Mouse (Mus musculus) adrenal gland, postnatal 36 days (tissue): ENCODE measurements around the gene Nemf. TPM values are rescaled to one million over a fixed set of nuclear protein-coding genes. Genes with fewer than 3 reads are reported as not detected.
A peak's percentile ranks its signal among the peaks of the same experiment; 100 is the strongest.
"Not testable (repeated sequence)": the region's sequence is repeated elsewhere in the genome, so short reads cannot be mapped to it uniquely, and the experiment has no call there.

Source experiments
- DNase-seq, 2 experiments: peaks; one replicate each; pipeline ENCODE4 v3.0.0; 2021; ENCODE audit warnings: mixed read lengths in 1 of 2
- total RNA-seq, 2 experiments: library from RNA; stranded (reverse); gene quantifications; 2 replicates each; pipeline ENCODE4 v1.2.3; 2021

The Nemf gene
- total RNA-seq, 2 experiments from 2014 or later: 43.7 to 45.6 TPM

DNA sequence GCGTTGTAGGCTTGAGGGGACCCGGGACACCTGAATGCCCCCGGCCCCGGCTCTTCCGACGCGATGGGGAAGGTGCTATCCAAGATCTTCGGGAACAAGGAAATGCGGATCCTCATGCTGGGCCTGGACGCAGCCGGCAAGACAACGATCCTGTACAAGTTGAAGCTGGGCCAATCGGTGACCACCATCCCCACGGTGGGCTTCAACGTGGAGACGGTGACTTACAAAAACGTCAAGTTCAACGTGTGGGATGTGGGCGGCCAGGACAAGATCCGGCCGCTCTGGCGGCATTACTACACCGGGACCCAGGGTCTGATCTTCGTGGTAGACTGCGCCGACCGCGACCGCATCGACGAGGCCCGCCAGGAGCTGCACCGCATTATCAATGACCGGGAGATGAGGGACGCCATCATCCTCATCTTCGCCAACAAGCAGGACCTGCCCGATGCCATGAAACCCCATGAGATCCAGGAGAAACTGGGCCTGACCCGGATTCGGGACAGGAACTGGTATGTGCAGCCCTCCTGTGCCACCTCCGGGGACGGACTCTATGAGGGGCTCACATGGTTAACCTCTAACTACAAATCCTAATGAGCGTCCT is 15.9 kb upstream of the Nemf start:
- peak in 1 of 2 experiments; percentile 29 for DNase-seq

DNA sequence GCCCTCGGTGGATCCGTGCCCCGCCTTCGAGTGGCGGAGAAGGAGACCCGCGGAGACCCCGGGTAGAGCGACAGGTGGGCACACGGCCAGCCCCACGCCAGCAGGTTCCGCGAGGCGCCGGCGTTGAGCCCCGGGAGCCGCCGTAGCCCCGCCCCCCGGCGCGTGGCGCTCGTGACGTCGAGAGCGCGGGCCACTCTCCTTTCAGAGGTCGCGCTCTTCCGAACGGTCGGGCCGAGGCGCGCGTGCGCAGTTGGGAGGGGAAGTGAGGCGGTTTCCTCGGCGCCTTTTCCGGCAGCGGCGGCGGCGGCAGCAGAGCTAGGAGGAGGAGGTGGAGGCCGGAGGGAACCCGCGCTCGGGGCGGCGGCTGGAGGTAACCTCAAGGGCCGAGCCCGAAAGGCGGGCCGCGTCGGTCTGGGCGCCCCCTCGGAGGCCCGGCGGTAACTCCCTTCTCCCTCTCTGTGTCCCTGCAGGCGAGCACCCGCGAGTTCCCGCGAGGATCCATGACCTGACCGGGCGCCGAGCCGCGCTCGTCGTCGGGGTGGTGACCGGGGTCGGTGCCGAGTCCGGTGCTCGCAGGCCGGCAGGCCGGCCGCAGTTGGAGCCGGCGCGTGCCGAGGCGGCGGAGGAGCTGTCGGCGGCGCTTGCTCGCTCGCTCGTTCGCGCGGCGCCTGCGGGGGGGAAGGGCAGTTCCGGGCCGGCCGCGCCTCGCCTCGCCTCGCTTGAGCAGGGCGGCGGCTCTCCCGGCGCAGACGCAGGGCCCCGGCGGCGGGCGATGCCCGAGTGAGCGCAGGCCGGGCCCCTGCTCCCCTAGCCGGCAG is 15.1 kb upstream of the Nemf start, which contains the start of the genes Arf6 and Gm9887:
Gene Arf6 (plus strand): TSS at position 297 of the 818 bp plus-strand sequence.
Gene Gm9887 (minus strand): TSS at position 605 of the 818 bp plus-strand sequence.
- peak; percentile 99 to 100 for DNase-seq

DNA sequence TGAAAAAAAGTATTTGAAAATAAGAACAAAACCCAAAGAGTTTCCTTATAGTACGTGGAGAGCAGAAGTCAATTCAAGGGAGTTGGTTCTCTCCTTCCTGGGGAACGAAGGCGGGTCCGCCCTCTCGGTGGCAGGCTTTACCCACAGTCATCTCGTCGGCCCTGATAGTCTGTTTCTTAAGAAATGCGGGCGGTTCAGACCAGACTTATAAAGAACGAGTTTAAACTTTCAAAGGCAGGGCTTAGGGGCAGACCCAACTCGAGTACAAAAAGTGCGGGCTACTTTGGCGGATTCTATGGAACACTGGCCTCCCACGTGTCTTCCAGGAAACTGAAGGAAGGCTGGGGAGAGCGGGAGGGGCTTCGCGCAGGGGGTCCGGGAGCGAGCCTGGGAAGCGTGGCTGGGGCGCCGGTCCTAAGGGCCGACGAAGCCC is 14.5 kb upstream of the Nemf start:
- DNase-seq: peak in 1 of 2 experiments; percentile 73

DNA sequence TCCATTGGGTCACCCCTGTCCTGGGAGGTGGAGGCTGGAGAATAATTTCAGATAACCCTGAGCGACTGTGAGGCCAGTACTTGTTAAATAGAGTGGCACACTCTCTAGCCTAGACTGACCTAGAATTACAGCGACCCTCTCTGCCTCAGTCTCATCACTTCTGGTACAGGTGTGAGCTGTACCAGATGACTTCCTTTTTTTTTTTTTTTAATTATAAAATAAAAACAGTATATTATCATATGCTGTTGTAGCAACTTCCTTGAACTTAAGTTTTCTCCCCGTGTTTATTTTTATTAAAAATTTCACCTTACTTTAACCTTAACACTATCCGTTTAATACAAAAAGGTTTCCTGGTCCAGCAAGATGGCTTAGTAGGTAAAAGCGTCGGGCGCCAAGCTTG is 14.0 kb upstream of the Nemf start:
- no peak for DNase-seq

DNA sequence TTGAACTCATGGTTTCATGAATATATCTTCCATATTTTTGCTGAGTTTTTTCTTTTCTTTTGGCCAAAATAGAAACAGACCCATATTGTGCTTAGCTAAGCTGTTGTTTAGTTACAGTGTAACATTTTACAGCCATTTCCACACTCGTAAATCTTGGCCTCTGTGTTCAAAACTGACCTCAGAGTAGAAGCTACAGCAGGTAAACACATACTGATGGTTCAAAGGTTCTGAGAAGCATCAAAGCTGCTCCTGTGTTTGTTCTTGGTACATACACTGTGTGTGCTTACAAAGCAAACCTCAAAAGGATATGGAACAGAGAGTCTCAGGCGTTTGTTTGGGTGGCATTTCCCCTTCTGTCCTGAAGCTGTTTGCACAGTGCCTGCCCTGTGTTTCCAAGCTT is 10.6 kb upstream of the Nemf start:
- DNase-seq: no peak

DNA sequence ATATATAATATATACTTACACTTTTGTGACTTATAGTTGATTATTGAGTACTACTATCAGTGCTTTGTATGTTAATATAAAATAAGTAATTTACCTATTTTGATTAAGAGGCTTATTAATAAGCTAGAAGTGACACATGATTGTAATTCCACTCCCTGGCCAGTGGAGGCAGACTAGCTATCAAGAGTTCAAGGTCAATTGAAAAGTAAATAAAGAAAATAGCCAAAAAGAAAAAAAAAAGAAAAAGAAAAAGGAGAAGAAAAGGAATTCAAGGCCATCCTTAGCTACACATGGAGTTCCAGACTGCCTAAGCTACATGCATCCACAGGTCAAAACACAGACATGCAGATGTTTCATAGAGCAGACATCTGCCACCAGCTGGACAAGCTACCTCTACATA is 9.5 kb upstream of the Nemf start:
- no peak for DNase-seq

DNA sequence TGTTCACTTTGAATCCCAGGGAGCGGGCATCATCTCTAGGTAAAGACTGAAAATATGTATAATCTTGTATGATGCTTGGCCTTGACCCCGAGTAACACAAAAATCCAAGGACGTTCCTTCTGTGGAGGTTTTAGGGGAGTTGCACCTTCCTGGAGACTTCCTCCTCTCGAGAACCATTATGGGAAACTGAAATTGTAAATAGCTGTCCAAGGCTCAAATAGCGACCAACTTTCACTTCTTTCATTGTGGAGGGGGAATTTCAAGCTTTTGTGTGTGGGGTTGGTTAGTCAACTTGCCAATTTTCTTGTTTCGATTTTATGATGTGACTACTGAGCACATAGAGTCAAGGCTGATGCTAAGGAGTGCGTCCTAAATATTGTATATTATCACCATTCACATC is 8.8 kb upstream of the Nemf start:
- DNase-seq: no peak

DNA sequence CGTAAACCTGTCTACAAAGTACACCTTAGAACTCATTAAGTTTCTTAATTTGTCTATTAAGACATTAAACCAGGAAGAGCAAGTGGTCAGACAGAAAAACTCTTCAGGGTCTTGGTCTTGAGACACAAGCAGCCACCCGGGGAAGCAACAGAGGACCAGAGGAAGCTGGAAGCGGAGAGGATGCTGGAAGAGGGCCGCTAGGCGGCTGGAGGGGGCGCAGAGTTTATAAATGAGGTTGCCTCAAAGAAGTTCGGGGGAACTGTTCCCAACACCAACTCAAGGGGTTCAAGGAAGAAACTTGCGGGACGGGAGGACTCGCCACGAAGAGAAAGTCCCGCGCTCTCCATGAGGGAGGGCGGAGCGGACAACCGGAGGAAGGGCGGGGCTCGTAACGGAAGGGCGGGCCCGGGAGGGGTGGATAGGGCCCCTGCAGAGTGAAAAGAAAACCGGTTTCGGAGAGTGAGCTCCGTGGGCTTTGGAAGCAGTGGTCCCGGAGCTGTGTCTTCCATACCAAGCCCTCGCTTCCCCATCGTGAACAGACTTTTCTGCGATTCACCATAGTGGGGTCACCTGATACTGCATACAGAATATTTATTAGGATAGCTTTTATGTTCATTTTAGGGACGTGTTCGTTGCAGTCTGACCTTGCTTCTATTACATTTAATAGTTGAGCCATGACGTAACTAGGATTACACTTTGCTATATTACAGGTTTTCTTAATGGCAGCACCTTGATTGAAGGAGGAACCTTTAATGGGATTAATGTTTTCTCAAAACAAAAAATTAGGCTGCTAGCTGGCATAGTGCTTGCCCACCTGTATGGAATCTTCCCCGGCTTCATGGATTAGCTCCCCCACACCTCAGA is 7.2 kb upstream of the Nemf start:
- peak; percentile 89 to 92 for DNase-seq

DNA sequence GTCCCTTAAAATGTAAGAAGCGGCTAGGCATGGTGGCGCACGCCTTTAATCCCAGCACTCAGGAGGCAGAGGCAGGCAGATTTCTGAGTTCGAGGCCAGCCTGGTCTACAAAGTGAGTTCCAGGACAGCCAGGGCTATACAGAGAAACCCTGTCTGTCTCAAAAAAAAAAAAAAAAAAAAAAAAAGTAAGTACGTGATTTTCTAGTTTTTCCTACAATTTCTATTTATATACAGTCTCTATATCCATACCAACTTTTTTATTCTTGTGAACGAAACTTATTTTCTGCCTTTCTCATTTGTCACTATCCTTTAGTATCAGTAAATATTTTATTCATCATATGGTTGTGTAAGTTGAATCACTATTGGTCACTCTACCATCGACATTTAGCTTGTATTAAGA is 6.1 kb upstream of the Nemf start:
- DNase-seq: not testable (repeated sequence)

DNA sequence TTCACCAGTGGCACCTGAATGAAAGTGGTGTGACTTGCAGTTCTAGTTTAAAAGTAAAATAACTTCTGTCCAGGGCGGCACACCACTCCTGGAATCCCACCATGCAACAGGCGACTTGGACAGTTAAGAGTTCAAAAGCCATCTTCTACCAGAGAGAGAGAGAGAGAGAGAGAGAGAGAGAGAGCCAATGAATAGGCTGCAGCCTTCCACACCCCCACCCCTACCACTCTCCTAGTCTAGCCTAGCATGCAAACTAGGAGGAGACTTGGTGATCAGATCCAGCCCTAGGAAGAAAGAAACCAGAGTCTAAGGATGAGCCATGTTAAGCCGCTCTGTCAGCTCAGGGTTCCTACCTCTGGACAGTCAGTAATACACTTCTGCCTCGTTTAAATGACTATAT is 5.4 kb upstream of the Nemf start:
- no peak for DNase-seq

DNA sequence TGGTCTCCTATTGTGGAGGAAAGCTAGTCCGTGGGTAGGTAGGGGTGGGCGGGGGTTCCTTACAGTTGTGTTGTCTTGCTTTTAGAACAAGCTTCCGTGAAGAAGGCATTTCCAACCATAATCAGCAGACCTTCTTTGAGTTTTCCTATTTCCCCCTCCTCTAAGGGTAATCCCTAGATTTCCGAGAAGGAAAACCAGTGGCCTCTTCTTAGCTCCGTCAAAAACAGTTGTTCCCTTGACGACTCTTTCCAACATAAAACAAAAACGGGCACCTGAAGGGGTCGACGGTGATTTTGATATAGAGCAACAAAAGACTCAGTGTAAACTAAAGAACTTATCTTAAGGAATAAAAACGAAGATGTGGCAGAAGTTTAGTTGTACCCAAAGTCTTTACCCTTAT is 5.0 kb upstream of the Nemf start:
- DNase-seq: no peak

DNA sequence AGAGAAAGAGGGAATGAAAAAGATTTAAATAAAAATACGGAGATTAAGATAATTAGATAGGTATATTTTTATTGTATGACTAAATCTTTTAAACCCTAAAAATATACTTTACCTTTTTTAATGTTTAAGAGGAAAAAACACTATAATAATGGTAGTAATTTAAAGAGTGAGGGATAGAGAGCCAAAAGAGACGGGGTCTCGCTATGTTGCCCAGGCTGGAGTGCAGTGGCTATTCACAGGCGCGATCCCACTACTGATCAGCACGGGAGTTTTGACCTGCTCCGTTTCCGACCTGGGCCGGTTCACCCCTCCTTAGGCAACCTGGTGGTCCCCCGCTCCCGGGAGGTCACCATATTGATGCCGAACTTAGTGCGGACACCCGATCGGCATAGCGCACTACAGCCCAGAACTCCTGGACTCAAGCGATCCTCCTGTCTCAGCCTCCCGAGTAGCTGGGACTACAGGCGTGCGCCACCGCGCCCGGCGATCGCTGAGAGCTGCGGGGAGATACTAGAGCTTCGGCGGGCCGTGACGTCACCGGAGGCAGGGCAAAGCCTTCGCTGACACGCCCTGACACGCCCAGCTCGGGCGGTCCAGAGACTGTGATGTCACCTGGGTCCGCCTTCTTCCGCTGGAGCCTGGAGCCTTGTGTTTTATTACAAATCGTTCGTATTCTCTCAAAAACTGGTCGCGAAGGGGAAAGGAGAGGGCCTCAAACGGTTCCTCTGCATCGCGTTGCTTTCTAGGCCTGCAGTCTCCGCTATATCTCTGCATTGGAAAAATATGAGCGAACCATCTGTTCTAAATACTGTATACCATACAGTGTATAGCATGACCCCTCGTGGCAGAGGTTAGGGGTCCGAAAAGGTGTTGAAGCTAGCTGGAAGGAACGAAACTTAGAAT is 4.3 kb upstream of the Nemf start:
- peak; percentile 99 to 100 for DNase-seq

DNA sequence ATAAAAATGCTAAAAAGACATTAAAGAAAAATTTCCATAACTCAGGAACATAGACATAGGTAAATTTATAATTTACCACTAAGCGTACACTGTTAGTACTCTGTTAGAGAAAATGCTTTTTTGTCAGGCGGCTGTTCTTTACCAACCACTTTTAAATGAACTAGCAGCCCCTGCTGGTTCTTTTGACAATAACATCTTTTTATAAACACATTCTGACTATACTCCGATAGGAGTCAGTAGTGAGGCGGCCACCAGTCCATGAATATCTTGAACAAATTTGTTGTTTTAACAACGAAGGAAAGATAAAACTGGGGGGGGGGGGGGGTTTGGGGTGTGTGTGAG is 3.7 kb upstream of the Nemf start:
- peak in 1 of 2 experiments; percentile 16 for DNase-seq

DNA sequence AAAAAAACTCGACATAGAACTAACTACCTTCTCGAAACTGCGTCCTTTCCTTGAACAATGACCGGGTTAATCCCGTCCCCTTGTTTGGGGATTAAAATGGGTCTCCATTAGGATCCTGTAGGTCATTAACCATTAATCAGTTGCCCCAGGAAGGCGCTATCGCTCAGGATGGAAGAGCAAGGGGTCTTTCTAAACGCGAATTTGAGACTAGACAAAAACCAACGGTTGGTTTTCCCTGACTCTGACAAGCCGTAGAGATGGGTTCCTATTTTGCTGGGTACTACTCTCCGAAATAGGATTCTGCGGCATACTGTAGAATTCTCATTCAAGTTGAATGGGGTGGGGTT is 308 bp upstream of the Nemf start:
- DNase-seq: no peak

DNA sequence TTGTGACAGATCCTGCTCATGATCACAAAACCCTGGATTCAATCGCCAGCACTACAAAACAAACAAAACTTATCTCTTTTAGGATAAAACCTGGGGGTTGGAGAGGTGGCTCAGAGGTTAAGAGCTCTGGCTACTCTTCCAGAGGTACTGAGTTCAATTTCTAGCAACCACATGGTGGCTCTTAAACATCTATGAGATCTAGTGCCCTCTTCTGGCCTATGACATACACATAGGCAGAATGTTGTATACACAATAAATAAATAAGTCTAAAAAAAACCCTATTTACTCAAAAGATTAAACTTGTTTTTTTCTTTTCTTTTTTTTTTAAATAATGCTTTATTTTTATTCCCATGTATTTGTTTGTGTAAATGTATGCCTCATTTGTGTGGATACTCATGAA is 5.3 kb downstream of the Nemf start:
- no peak for DNase-seq

DNA sequence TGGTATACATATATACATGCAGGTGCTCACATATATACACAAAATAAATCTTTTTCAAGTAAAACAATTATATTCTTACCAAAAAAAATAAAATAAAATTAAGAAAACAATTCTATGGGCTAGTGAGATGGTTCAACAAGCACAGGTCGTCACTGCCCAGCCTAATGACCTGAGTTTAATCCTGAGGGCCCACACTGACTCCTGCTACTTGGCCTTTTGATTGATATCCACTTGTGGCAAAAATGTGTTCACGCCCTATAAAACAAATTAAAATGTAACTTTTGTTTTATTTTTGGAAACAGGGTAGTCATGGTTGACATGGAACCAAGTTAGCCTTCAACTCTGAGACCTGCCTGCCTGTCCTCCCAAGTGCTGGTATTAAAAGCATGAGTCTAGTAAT is 7.0 kb downstream of the Nemf start:
- DNase-seq: no peak

DNA sequence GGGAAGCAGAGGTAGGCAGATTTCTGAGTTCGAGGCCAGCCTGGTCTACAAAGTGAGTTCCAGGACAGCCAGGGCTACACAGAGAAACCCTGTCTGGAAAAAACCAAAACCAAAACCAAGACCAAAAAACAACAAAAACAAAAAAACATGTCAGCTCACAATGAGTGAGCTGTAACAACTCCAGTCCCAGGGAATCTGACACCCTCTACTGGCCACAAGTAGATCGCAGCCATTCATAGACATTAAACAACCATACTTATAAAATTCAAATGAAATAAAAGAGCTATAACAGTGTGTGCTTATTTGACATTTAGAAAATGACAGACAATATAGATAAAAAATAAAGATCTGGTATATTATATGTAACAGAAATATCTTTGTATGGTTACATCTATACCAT is 23.4 kb downstream of the Nemf start:
- peak; percentile 12 to 44 for DNase-seq

DNA sequence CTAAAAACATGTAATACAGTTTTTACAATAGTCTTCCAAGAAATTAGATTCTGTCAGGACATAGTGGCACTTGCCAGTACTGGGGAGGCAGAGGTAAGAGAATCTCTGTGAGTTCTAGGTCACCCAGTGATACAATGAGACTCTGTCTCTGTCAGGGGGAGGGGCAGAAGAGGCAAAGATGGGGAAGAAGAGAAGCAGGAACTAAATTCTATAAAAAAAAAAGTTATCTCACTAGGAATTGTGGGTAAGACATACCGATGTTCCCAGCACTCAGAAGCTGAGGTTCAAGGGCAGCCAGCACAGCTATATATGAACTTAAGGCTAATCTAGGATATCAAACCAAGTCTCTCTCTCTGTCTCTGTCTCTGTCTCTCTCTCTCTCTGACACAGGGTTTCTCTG is 24.8 kb downstream of the Nemf start:
- DNase-seq: no peak

DNA sequence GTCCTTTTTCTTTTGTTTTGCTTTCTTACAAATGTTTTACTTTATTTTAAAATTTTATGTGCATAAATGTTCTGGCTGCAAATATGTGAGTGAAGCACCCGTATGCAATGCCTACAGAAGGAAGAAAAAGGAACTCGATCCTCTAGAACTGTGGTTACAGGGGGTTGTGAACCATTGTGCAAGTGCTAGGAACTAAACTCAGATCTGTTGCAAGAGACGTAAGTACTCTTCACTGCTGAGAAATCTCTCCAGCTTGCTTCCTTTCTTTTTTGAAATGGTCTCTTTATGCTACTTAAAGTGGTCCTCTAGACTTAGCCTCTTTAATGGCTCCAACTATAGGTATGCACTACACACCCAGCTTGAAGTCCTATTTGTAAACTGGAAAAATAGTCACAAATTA is 25.8 kb downstream of the Nemf start:
- DNase-seq: no peak

DNA sequence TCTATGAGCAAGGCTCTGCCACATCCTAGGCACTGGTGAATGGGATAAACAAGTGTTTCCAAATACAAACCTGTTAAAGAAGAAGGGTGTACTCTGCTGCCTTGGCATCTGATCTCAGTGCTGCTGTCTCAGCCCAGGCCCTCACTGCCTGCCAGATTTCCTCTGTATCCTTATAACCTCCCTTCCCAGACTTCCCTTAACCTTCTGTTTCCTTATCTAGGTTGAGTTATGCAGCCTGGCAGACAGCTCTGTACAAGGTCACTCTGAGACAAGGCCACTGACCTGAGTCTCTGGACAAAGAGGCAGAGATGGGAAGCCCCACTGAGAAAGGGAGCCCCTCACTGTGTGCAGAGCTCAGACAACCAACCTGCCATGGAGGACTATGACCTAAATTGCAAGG is 38.5 kb downstream of the Nemf start:
- peak in 1 of 2 experiments; percentile 17 for DNase-seq

DNA sequence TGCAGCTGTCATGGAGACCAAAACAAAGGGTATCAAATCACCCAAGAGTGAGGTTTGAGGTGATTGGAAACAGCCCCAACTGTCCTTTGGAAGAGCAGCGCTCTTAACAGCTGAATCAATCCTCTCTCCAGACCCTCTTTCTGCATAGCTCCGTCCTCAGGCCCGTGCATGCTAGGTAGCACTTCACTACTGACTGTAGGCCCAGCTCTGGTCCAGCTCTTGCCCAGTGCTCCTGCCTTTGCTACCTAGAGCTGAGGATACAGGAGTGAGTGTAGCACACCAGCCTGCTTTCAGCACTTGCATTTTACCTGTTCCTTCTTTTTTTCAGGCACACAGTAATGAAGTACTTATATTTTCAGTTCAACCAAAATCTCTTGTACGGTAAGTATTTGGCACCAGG is 47.3 kb downstream of the Nemf start:
- DNase-seq: no peak

DNA sequence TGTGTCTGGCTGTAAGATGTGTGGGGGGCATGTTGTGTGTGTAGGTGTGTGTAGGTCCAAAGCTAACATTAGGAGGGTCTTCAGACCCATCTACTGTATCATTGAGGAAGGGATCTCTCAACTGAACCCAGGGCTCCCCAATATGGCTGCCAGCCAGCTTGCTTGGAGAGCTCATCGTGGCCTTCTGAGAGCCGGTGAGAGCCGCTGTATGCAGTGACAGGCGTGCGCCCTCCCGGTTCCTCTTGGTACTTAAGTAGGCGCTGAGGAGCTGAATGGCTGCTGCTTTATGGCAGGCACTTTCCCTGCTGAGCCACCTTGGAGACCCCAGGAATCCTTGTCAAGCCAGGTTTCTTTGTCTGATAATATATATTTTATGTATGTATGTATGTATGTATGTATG is 50.6 kb downstream of the Nemf start:
- no peak for DNase-seq
